Mouse (Mus musculus) urinary bladder, postnatal 10 days (tissue): ENCODE measurements around the gene Ntmt1.

ENCODE experiments used
- DNase-seq: peaks from one replicate; pipeline ENCODE4 v3.0.0; 2022; ENCODE audit warnings: low spot score

Gene Ntmt1

DNA sequence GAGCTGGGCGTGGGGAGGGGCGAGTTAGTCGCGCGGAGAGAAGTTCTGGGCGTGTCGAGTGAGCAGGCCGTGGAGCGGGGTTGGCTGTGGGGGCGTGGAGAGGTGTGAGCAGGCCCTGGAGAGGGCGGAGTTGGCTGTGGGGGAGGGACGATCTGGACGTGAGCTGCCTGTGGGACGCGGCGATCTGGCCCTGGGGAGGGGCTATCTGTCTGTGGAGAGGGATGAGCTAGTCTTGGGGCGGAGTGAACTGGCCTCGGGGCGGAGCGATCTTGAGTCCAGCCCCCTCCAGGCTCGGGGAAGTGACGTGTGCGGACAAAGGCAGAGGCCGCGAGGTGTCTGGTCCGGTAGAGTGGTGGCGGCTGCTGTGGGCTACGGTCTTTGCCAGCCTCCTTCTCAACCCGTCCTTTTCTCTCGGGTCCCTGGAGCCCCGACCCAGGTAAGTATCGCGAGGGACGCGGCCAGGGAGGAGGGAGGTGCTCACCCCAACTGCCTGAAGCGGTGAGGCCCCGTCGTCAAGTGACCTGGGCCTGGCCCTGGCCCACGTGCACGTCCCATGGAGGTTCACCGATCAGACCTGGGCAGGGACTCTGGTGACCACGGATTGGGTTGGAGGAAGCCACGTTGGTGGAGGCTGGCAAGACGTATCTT, at the start of gene Ntmt1:
Gene Ntmt1, plus strand, starts transcription at position 179 of the 648 bp plus-strand sequence.
- DNase-seq = peak; percentile 98

GRCm38 (mm10) chr2:30758341-30759087, 49.1 kb upstream of the Ntmt1 start:
- peak; percentile 74 for DNase-seq

GRCm38 (mm10) chr2:30759088-30759374, 48.6 kb upstream of the Ntmt1 start:
- no peak for DNase-seq

GRCm38 (mm10) chr2:30759442-30759841, 48.2 kb upstream of the Ntmt1 start:
- no peak for DNase-seq

- DNase-seq = no peak
Observed at GRCm38 (mm10) chr2:30759858-30760547, 47.6 kb upstream of the Ntmt1 start.

DNA sequence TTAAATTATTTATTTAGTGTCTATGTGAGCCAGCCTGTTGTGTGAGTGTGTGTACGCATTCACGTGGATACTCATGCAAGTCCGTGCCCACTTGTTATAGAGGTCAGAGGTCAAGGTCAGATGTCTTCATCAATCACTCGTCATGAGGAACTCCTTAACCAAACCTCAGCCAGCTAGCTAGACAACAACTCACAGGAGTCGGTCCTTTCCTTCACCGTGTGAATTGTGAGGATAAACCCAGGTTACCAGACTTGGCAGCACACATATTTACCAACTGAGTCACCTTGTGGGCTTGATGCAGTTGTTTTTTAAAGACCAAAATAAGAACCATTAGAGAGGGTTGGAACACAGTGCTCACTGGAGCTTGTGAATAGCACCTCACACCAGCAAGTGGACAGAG, 46.9 kb upstream of the Ntmt1 start:
- no peak for DNase-seq

DNA sequence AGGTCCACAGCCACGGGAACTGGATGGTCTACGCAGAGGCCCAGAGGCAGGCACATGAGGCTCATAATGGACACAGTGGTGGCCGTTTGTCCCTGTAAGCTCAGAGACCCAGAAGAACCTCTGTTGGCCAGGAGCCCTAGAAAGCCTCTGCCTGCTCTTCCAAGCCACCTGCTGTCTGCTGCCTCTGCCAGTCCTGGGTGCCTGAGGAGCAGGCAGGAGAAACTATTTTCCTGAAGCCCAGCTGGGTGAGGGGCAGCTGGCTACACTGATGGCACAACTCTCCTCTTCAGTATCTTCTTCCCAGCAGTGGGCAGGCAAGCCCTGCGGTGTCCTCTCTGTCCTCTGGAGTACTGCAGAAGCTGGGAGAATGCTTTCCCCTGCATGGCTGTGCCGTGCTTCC, 41.2 kb upstream of the Ntmt1 start:
- DNase-seq = no peak

DNA sequence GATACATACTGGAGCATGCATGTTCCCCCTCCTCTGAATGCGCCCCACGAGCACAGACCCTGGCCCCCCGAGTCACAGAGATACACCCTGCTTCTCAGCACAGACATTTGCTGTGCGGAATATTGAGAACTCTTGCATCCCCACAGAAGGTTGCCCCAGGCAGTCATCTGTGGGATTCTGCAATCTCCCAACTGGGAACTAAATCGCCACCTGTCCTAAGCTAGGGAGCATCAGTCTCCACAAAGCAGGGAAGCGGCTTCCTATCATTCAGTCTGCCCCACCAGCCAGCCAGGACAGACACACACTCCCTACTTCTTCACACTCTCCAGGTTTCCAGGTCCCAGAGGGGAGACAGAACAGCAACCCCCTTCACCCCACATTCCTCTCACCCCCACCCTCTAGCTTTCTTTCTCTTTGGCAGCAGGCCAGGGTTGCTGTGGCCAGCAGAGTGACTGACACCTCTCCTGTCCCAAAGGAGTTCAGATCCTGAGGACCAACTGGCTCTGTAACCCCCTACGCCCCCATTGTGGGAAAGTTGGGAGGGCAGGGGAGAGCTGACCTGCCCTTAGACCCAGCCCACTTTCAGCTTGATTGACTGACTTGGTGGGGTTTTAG, 39.9 kb upstream of the Ntmt1 start:
- no peak for DNase-seq

GRCm38 (mm10) chr2:30768529-30768928, 39.1 kb upstream of the Ntmt1 start:
- no peak for DNase-seq

- DNase-seq = no peak
Observed at GRCm38 (mm10) chr2:30769187-30769586, 38.4 kb upstream of the Ntmt1 start.

- no peak for DNase-seq
Observed at GRCm38 (mm10) chr2:30771368-30771805, 36.2 kb upstream of the Ntmt1 start.

GRCm38 (mm10) chr2:30771806-30772460, 35.7 kb upstream of the Ntmt1 start:
- DNase-seq = no peak

DNA sequence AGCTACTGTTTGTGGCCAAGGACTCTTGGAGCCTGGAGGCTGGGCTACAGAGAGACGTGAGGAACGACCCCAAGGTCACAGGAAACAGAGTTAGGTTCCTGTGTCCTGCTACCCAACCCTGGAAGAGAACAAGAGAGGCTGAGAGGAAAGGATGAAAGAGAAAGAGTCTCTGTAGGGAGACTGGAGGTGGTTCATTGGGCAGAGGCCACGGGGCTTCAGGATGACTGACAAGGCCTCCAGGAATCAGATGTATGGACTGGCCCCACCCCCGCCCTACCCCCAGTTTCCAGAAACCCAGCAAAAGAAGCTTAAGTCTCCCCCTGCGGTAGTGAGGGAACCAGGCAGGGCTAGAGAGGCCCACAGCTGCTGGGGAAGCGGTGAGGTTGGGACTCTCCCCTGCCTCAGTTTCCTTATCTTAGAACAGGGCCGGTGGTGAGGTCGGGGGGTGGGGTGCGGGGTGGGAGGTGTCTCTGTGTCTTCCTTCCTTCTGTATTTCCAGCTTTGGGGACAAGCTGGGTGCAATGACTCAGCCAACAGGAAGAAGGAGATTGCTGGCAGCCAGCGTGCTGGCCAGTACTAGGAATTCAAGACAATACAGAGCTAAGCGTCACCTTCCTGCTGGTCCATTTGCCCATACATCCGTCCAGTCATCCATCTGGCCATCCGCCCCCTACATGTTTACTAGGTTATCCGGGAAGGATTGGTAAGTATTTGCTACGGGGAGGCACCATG, 34.9 kb upstream of the Ntmt1 start:
- DNase-seq = no peak

GRCm38 (mm10) chr2:30773313-30774005, 34.2 kb upstream of the Ntmt1 start:
- no peak for DNase-seq

DNA sequence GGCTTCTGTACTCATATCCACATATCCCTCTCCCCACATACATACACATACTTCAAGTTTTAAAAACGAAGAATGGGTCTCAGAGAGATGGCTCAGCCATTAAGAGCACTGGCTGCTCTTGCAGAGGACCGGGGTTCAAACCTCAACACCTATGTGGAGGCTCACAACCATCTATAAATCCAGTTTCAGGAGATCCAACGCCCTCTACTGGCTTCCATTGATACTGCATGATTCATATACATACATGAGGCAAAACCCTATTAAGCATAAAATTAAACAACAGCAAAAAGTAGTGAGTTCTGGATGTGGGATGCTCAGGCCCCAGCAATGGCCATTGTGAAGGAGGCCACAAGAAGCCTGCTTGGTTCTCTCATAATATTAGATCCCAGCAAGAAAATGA, 31.7 kb upstream of the Ntmt1 start:
- no peak for DNase-seq

- DNase-seq = no peak
Observed at GRCm38 (mm10) chr2:30777266-30777665, 30.4 kb upstream of the Ntmt1 start.

- DNase-seq = no peak
Observed at GRCm38 (mm10) chr2:30778235-30778634, 29.4 kb upstream of the Ntmt1 start.

DNA sequence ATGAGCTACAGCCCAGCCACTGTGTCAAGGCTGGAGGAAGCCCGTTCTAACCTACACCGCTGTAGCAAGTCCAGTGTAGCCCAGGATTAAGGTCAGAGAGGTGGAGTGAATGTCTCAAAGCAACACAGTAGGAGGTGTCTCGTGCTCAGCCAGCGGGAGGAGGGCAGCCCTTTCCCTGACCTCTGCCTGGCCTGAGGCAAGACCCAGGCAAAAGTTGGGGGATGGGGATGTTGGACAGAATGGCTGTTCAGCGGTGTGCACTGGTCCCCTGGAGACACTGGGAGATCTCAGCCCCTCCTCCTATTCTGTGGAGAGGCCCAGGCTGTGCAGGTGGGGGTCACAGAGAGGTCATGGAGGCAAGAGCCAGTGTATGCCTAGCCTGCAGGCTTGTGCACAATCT, 28.4 kb upstream of the Ntmt1 start:
- no peak for DNase-seq

DNA sequence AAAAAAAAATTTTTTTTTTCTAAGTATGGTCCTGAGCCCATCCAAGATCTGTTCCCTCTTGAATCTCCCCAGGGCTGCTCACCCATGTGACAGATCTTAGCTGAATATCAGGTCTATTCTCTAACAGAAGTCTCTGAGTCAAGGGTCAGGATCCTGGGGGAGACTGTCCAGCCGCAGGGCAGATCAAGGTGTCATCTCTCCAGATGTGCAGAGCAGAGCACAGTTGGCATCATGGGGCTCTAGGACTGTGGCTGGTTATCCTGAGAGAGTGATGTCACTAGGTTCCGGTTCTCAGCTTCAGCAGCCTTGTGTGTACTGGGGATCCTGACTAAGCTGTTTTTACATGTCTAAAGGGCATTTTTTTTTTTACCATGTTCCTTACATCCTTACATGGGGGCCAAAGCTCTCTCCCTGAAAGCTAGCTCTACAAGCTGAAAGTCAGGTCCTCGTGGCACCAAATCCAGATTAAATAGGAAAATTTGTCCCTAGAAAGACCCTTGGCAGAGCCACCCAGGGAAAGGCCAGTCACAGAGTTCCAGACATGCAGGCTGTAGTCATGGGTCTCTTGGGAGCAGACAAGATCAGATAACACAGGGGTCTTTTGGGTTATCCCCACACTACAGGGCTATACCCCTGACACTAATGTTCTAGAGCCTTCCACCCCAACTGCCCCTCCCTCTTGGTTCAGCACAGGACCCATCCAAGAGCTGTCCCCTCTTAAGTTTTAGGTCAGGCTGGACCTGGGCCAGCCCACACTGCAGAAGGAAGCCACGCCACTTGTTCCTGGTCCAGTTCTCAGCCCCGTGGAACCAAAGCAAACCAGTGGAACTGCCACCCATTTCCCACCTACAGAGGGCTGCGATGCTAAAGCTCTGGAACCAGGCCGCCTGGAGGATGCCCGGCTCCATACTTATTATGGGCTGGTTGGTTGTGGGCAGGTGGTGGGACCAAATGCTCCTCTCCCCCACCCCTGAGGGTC, 25.0 kb upstream of the Ntmt1 start:
- no peak for DNase-seq

DNA sequence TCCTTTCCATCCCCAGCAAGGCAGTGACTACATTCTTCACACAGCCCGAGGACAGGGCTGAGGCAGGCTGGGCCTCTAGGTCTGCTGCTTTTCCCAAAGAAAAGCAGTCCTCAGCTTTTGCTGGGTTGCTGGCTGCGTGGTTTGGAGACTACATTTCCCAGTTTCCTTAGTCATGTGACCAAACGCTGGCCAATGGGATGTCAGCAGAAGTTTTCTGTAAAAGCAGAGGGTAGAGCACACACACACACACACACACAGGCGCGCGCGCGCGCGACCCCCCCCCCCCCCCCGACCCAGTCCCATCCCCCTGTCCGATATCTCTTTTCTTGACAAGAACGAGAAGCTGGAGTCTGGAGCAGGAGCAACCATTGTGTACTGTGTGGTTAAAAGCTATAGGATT, 24.3 kb upstream of the Ntmt1 start:
- no peak for DNase-seq
